Mouse (Mus musculus): ENCODE measurements around the gene Oaz2.

GRCm38 (mm10) chr9:65679181-65679761 lies 11.5 kb downstream of the Oaz2 start:
- TF ChIP-seq CTCF (IDR thresholded peaks at IDR 0.05; ENCODE audit: low read depth, low read length): no peak
- no peak for TF ChIP-seq GATA1 (IDR thresholded peaks at IDR 0.05; ENCODE audit: borderline replicate concordance, low read length)
- no peak for TF ChIP-seq GATA2 (IDR thresholded peaks at IDR 0.05; ENCODE audit: borderline replicate concordance, low read depth, low read length)
- no peak for TF ChIP-seq TAL1 (conservative IDR thresholded peaks at IDR 0.05; ENCODE audit: low read depth, low read length)
- no peak for TF ChIP-seq POLR2AphosphoS5 (IDR thresholded peaks at IDR 0.05; ENCODE audit: insufficient replicate concordance, low read depth, low read length)

All from G1E (cell line).